Mouse (Mus musculus) forebrain, embryonic 12.5 days (tissue): Measurements from ENCODE around the gene Kif18b. TPM values are rescaled to one million over a fixed set of nuclear protein-coding genes. Genes with fewer than 3 reads are reported as not detected.

ENCODE experiments used
- ATAC-seq: fragments of 200-750 bp; cut with Nextera tagmentation; 2 replicates; pipeline ENCODE4 v1.8.0; 2017; ENCODE audit warnings: moderate TSS enrichment; ENCODE audit not compliant: low FRiP score
- H3K27ac ChIP-seq: fragments of 300-500 bp; sonication (generic); 2 replicates; pipeline ENCODE4 v1.5.1; 2016; ENCODE audit warnings: mild to moderate bottlenecking
- H3K27me3 ChIP-seq: fragments of 300-500 bp; sonication (generic); 2 replicates; pipeline ENCODE4 v1.6.1; 2016; ENCODE audit warnings: mild to moderate bottlenecking
- H3K36me3 ChIP-seq: fragments of 300-500 bp; sonication (generic); replicated peaks from 2 replicates; pipeline ENCODE4 v1.6.1; 2016; ENCODE audit warnings: mild to moderate bottlenecking
- H3K4me1 ChIP-seq: fragments of 300-500 bp; sonication (generic); 2 replicates; pipeline ENCODE4 v1.6.1; 2016
- H3K4me2 ChIP-seq: fragments of 300-500 bp; sonication (generic); 2 replicates; pipeline ENCODE4 v1.6.1; 2016; ENCODE audit warnings: mild to moderate bottlenecking, moderate library complexity
- H3K4me3 ChIP-seq: fragments of 300-500 bp; sonication (generic); replicated peaks from 2 replicates; pipeline ENCODE4 v1.5.1; 2016; ENCODE audit warnings: mild to moderate bottlenecking
- H3K9ac ChIP-seq: fragments of 300-500 bp; sonication (generic); 2 replicates; pipeline ENCODE4 v1.6.1; 2016; ENCODE audit warnings: mild to moderate bottlenecking
- H3K9me3 ChIP-seq: fragments of 300-500 bp; sonication (generic); 2 replicates; pipeline ENCODE4 v1.6.1; 2016
- WGBS: fragments of 180-500 bp; shearing (Covaris S2); methylation state at CpG from one replicate; pipeline ENCODE4 v1.1.7; 2016; 5-methylcytosine and 5-hydroxymethylcytosine counted together
- polyA plus RNA-seq: library from polyadenylated mRNA; unstranded; fragments of >200 nt; fragmentation: Nextera tagmentation; extraction: Ambion mirVana; gene quantifications from 2 replicates; pipeline ENCODE4 v1.2.1, GENCODE M21; 2016

Gene Kif18b
- polyA plus RNA-seq, 1 experiment from 2014 or later: 10.8 TPM

- Histone ChIP-seq H3K27me3 (peaks cover 61% of the 10 kb centered on the region), H3K27ac (no peak overlapping the region), H3K9me3 (no peaks in the 10 kb centered on the region), H3K9ac (no peak overlapping the region), H3K4me2 (no peak overlapping the region), H3K4me1 (peaks cover 8% of the 10 kb centered on the region), H3K36me3 (no peaks in the 10 kb centered on the region), H3K4me3 (no peak overlapping the region)
- no peak for ATAC-seq
- 89% methylated on average over 4 of the region's 4 CpGs for WGBS
Observed at GRCm38 (mm10) chr11:102894716-102895115, 30.2 kb downstream of the Kif18b start.

GRCm38 (mm10) chr11:102893015-102893651 lies 31.8 kb downstream of the Kif18b start:
- H3K4me1 ChIP-seq: peaks cover 8% of the 10 kb centered on the region
- under 1% methylated on average over 43 of the region's 43 CpGs for WGBS
- ATAC-seq: no peak
- peak overlapping the region; percentile 52 for H3K4me2 ChIP-seq
- peak overlapping the region; percentile 30 for H3K4me3 ChIP-seq
- no peaks in the 10 kb centered on the region for H3K9me3 ChIP-seq
- no peak overlapping the region for H3K27ac ChIP-seq
- H3K27me3 ChIP-seq: peaks cover 65% of the 10 kb centered on the region
- 0 out of 2 replicates have a peak overlapping the region, but pooled peaks have one; percentile 33 for H3K9ac ChIP-seq
- no peaks in the 10 kb centered on the region for H3K36me3 ChIP-seq

- H3K4me2 ChIP-seq: no peak overlapping the region
- H3K4me3 ChIP-seq: no peak overlapping the region
- WGBS: 76% methylated on average over 5 of the region's 5 CpGs
- no peaks in the 10 kb centered on the region for H3K9me3 ChIP-seq
- peaks cover 59% of the 10 kb centered on the region for H3K27me3 ChIP-seq
- no peak for ATAC-seq
- peaks cover 8% of the 10 kb centered on the region for H3K4me1 ChIP-seq
- no peak overlapping the region for H3K9ac ChIP-seq
- no peaks in the 10 kb centered on the region for H3K36me3 ChIP-seq
- H3K27ac ChIP-seq: no peak overlapping the region
Observed at GRCm38 (mm10) chr11:102890096-102890495, 34.8 kb downstream of the Kif18b start.

- no peak overlapping the region for H3K27ac ChIP-seq
- no peaks in the 10 kb centered on the region for H3K9me3 ChIP-seq
- H3K36me3 ChIP-seq: no peaks in the 10 kb centered on the region
- no peak overlapping the region for H3K9ac ChIP-seq
- H3K4me2 ChIP-seq: no peak overlapping the region
- H3K4me1 ChIP-seq: peaks cover 2% of the 10 kb centered on the region
- peaks cover 39% of the 10 kb centered on the region for H3K27me3 ChIP-seq
- WGBS: 70% methylated on average over 3 of the region's 3 CpGs
- H3K4me3 ChIP-seq: no peak overlapping the region
- ATAC-seq: no peak
Observed at GRCm38 (mm10) chr11:102888135-102888534, 36.8 kb downstream of the Kif18b start.

- Histone ChIP-seq H3K36me3 (no peaks in the 10 kb centered on the region), H3K27ac (no peak overlapping the region), H3K9me3 (no peaks in the 10 kb centered on the region), H3K4me1 (no peaks in the 10 kb centered on the region), H3K4me3 (no peak overlapping the region), H3K4me2 (no peak overlapping the region), H3K9ac (no peak overlapping the region), H3K27me3 (peaks cover 35% of the 10 kb centered on the region)
- WGBS: 82% methylated on average over 5 of the region's 5 CpGs
- no peak for ATAC-seq
Observed at GRCm38 (mm10) chr11:102887433-102887832, 37.5 kb downstream of the Kif18b start.

GRCm38 (mm10) chr11:102884616-102885219 lies 40.2 kb downstream of the Kif18b start, which contains the start of gene Fam187a:
Fam187a (plus strand) TSS chr11:102885169.
- ATAC-seq: no peak
- 62% methylated on average over 10 of the region's 10 CpGs for WGBS
- no peak within 1 kb of the TSS for H3K4me3 ChIP-seq
- H3K4me2 ChIP-seq: no peak within 1 kb of the TSS
- H3K27me3 ChIP-seq: peaks cover 26% of the 10 kb centered on the region; the same call in 1 of the 2 replicates
- no peaks in the 10 kb centered on the region for H3K9me3 ChIP-seq
- no peak within 1 kb of the TSS for H3K9ac ChIP-seq
- no peak within 1 kb of the TSS for H3K27ac ChIP-seq
- peaks cover 13% of the 10 kb centered on the region for H3K4me1 ChIP-seq
- H3K36me3 ChIP-seq: no peaks in the 10 kb centered on the region

GRCm38 (mm10) chr11:102881314-102882198 lies 43.4 kb downstream of the Kif18b start:
- H3K4me3 ChIP-seq: peak overlapping the region; percentile 72
- ATAC-seq: no peak; the same call in 1 of the 2 replicates
- H3K9me3 ChIP-seq: no peaks in the 10 kb centered on the region
- H3K36me3 ChIP-seq: peaks cover 7% of the 10 kb centered on the region
- H3K27me3 ChIP-seq: peaks cover 9% of the 10 kb centered on the region; the same call in 1 of the 2 replicates
- WGBS: 18% methylated on average over 13 of the region's 13 CpGs
- peaks cover 22% of the 10 kb centered on the region for H3K4me1 ChIP-seq
- H3K9ac ChIP-seq: peak overlapping the region; percentile 82
- H3K4me2 ChIP-seq: peak overlapping the region; percentile 84
- peak overlapping the region; percentile 83 for H3K27ac ChIP-seq

- H3K4me2 ChIP-seq: peak within 1 kb of the TSS; percentile 84
- peak within 1 kb of the TSS; percentile 82 for H3K9ac ChIP-seq
- H3K4me3 ChIP-seq: peak within 1 kb of the TSS; percentile 72
- peak within 1 kb of the TSS; percentile 83 for H3K27ac ChIP-seq
- under 1% methylated on average over 62 of the region's 62 CpGs for WGBS
- no peaks in the 10 kb centered on the region for H3K9me3 ChIP-seq
- H3K4me1 ChIP-seq: peaks cover 22% of the 10 kb centered on the region
- H3K27me3 ChIP-seq: peaks cover 7% of the 10 kb centered on the region; the same call in 1 of the 2 replicates
- peaks cover 13% of the 10 kb centered on the region for H3K36me3 ChIP-seq
- ATAC-seq: peak; percentile 94
Observed at GRCm38 (mm10) chr11:102880585-102881313, 44.2 kb downstream of the Kif18b start, which contains the start of the genes Eftud2 and Ccdc103. Eftud2 (minus strand) TSS chr11:102880985. Ccdc103 (plus strand) TSS chr11:102881204.

GRCm38 (mm10) chr11:102879558-102879957 lies 45.4 kb downstream of the Kif18b start:
- Histone ChIP-seq H3K9ac (no peak overlapping the region; the same call in 1 of the 2 replicates), H3K4me3 (peak overlapping the region; percentile 72; the same call in 1 of the 2 replicates), H3K27ac (no peak overlapping the region), H3K9me3 (no peaks in the 10 kb centered on the region), H3K27me3 (peaks cover 7% of the 10 kb centered on the region; the same call in 1 of the 2 replicates), H3K4me2 (peak overlapping the region; percentile 84), H3K4me1 (peaks cover 22% of the 10 kb centered on the region), H3K36me3 (peaks cover 25% of the 10 kb centered on the region)
- ATAC-seq: no peak
- 50% methylated on average over 2 of the region's 2 CpGs for WGBS

- H3K36me3 ChIP-seq: peaks cover 54% of the 10 kb centered on the region
- 82% methylated on average over 7 of the region's 7 CpGs for WGBS
Observed at GRCm38 (mm10) chr11:102874801-102875334, 50.1 kb downstream of the Kif18b start.

GRCm38 (mm10) chr11:102864272-102864671 lies 60.7 kb downstream of the Kif18b start:
- WGBS: 53% methylated on average over 4 of the region's 4 CpGs
- Histone ChIP-seq H3K4me1 (no peaks in the 10 kb centered on the region), H3K36me3 (peaks cover 97% of the 10 kb centered on the region)

More at GRCm38 (mm10) chr11:102874801-102875334, 50.1 kb downstream of the Kif18b start:
- no peak overlapping the region for H3K9ac ChIP-seq
- no peaks in the 10 kb centered on the region for H3K27me3 ChIP-seq
- peaks cover 10% of the 10 kb centered on the region for H3K4me1 ChIP-seq
- no peak overlapping the region for H3K4me3 ChIP-seq
- no peak for ATAC-seq
- no peak overlapping the region for H3K27ac ChIP-seq
- H3K9me3 ChIP-seq: no peaks in the 10 kb centered on the region
- H3K4me2 ChIP-seq: no peak overlapping the region

More at GRCm38 (mm10) chr11:102864272-102864671, 60.7 kb downstream of the Kif18b start:
- H3K4me3 ChIP-seq: no peak overlapping the region
- H3K9ac ChIP-seq: no peak overlapping the region
- ATAC-seq: no peak
- H3K27me3 ChIP-seq: no peaks in the 10 kb centered on the region
- H3K4me2 ChIP-seq: no peak overlapping the region
- H3K9me3 ChIP-seq: no peaks in the 10 kb centered on the region
- no peak overlapping the region for H3K27ac ChIP-seq
